Mouse (Mus musculus) brown adipose tissue, adult 24 weeks (tissue): ENCODE measurements around the gene Rpl36. TPM values are rescaled to one million over a fixed set of nuclear protein-coding genes. Genes with fewer than 3 reads are reported as not detected.

ENCODE experiments used
- H3K27ac ChIP-seq: fragments of 200-500 bp; replicated peaks from 2 replicates; pipeline ENCODE4 v1.5.1; 2012; ENCODE audit warnings: low read depth, mild to moderate bottlenecking, low read length
- H3K4me1 ChIP-seq: fragments of 200-500 bp; 2 replicates; pipeline ENCODE4 v1.6.1; 2012; ENCODE audit warnings: low read length, mixed read lengths; ENCODE audit not compliant: control insufficient read depth, insufficient read depth, insufficient read length
- H3K4me3 ChIP-seq: fragments of 200-500 bp; 2 replicates; pipeline ENCODE4 v1.5.1; 2012; ENCODE audit warnings: low read depth, mild to moderate bottlenecking, low read length, moderate library complexity; ENCODE audit not compliant: insufficient read depth
- polyA plus RNA-seq: library from polyadenylated mRNA; stranded (reverse); fragments of >200 nt; gene quantifications from 2 replicates; pipeline ENCODE4 v1.2.4, GENCODE M21; 2012; ENCODE audit not compliant: missing spikeins, insufficient read depth, insufficient read length

The Rpl36 gene
- polyA plus RNA-seq, 1 experiment, result 638 TPM

DNA sequence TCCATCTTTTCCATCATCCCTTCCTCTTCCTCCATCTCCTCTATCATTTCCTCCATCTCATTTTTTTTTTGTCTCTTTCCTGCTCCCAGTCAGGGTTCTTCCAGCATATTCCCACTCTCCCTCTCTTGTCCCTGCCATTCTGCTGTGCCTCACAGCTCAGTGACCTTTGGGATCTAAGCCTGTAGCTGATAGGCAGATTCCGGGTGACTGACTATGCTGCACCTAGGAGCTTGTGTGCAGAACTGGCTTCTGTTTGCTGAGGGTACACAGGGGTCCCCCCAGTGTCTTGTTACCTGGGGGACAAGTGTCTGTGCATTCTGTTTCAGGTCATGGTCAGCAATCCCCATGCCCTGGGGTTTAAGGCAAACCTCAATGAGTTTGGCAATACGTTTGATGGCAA, 41.6 kb downstream of the Rpl36 start:
- Histone ChIP-seq H3K27ac (no peak overlapping the region), H3K4me1 (no peaks in the 10 kb centered on the region), H3K4me3 (no peak overlapping the region)

- Histone ChIP-seq H3K4me1 (no peaks in the 10 kb centered on the region), H3K27ac (no peak overlapping the region), H3K4me3 (no peak overlapping the region)
These were observed 42.1 kb downstream of the Rpl36 start for GRCm38 (mm10) chr17:56655311-56655710.

DNA sequence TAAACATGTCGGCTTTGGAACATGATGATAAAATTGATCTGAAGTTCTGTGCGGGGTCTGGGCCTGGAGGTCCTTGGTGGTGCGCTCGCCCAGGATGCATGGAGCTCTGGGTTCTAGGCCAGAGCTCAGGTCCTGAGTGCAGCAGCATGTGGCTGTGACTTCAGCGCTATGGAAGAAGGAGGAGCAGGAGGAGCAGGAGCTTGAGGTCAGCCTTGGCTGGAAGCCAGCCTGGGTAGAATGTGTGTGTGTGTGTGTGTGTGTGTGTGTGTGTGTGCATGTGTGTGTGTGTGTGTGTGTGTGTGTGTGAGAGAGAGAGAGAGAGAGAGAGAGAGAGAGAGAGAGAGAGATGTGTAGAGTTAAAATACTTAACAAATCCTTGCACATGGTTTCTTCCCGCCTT, 43.0 kb downstream of the Rpl36 start:
- H3K4me1 ChIP-seq, result no peaks in the 10 kb centered on the region
- no peak overlapping the region for H3K4me3 ChIP-seq
- H3K27ac ChIP-seq, result no peak overlapping the region

DNA sequence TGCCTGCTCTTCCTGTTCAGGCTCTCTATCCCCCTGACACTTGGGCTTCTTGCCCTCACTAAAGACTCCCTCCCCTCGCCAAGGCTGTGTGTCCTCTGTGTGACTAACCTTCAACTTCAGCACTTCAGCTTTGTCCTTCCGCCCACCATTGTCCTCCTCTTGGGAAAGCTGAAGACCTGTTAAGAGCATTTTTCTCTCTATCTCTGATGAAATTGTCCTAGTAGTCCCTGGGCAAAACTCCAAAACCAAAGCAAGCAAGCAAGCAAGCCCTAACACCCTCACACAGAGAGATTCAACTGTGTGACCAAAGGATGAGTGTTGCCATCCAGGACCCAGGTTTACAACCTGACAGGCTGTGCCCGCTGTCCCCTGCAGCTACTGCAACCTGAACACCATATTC, 50.4 kb downstream of the Rpl36 start:
- H3K27ac ChIP-seq, result no peak overlapping the region
- H3K4me3 ChIP-seq, result no peak overlapping the region
- H3K4me1 ChIP-seq, result no peaks in the 10 kb centered on the region

Other genes with a start within 250 kb of the Rpl36 start
- 10.3 and 10.7 TPM in 2 replicates for gene Ptprs, start 136.9 kb upstream of the Rpl36 start, polyA plus RNA-seq
- gene Znrf4, start 101.0 kb upstream of the Rpl36 start, polyA plus RNA-seq, result not detected in 2 replicates
- not detected in 2 replicates for gene Gm20219, start 59.0 kb upstream of the Rpl36 start, polyA plus RNA-seq
- 29.9 and 46.1 TPM in 2 replicates for gene Safb2, start 28.8 kb upstream of the Rpl36 start, polyA plus RNA-seq
- gene Safb, start 28.6 kb upstream of the Rpl36 start, polyA plus RNA-seq, result 38.6 and 51.6 TPM in 2 replicates
- gene 2410015M20Rik, start 3.6 kb upstream of the Rpl36 start, polyA plus RNA-seq, result 707 and 715 TPM in 2 replicates
- gene Lonp1, start 13.5 kb downstream of the Rpl36 start, polyA plus RNA-seq, result 105 and 121 TPM in 2 replicates
- not detected in 2 replicates for gene Catsperd, start 14.7 kb downstream of the Rpl36 start, polyA plus RNA-seq
- gene Ranbp3, start 59.9 kb downstream of the Rpl36 start, polyA plus RNA-seq, result 16.4 and 17.4 TPM in 2 replicates
- gene Ndufa11, start 104.4 kb downstream of the Rpl36 start, polyA plus RNA-seq, result 597 and 872 TPM in 2 replicates
- gene Vmac, start 104.6 kb downstream of the Rpl36 start, polyA plus RNA-seq, result 9.9 and 13.8 TPM in 2 replicates
- gene Nrtn, start 144.1 kb downstream of the Rpl36 start, polyA plus RNA-seq, result 5.1 and 7.5 TPM in 2 replicates
- gene Dus3l, start 151.3 kb downstream of the Rpl36 start, polyA plus RNA-seq, result 4.6 and 13.1 TPM in 2 replicates
- gene Prr22, start 156.8 kb downstream of the Rpl36 start, polyA plus RNA-seq, result not detected in 2 replicates
- 2.5 and 3.0 TPM in 2 replicates for gene Rfx2, start 217.6 kb downstream of the Rpl36 start, polyA plus RNA-seq